Mouse (Mus musculus) embryo, embryonic 9.5 days (tissue): ENCODE measurements around the gene Tmbim1.
"Not testable (repeated sequence)": the region's sequence is repeated elsewhere in the genome, so short reads cannot be mapped to it uniquely, and the experiment has no call there.

Experiments
- DNase-seq: peaks from one replicate; pipeline ENCODE4 v3.0.0-alpha.2; 2017; ENCODE audit errors: extremely low spot score

Gene Tmbim1

GRCm38 (mm10) chr1:74305522-74305921 lies at the start of gene Tmbim1:
Tmbim1 (minus strand) TSS chr1:74305622.
- no peak for DNase-seq

DNA sequence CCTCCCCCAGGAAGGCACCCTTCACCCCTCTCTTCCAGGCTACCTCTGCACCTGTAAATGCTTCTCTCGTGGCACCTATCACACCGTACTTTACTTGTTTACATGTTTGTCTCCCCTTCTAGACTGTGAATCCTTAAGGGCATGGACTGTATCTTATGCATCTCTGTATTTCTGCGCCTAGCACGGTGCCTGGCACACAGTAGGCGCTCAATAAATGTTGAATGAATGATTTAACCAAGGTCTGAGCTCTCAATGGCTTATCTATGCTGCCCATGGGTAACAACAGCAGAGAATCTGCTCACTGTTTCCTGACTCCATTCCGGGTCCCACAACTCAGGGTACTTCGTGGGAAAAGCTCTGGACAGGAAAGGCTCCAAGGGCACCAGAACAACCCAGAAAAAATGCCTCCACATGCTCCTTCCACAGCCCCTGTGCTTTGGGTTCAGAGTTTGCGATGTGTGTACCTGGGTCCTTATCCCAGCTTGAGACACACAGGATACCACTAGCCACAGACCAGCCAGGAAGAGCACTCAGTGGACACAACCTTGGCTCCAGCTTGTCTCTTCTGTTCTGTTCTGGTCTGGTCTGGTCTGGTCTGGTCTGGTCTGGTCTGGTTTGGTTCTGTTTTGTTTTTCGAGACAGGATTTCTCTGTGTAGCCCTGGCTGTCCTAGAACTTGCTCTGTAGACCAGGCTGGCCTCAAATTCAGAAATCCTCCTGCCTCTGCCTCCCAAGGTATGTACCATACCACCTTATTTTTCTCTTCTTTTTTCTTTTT lies 48.2 kb upstream of the Tmbim1 start:
- DNase-seq = no peak

- DNase-seq = no peak
Observed at GRCm38 (mm10) chr1:74352532-74353096, 47.2 kb upstream of the Tmbim1 start.

- DNase-seq = no peak
Observed at GRCm38 (mm10) chr1:74351185-74351769, 45.9 kb upstream of the Tmbim1 start.

- no peak for DNase-seq
Observed at GRCm38 (mm10) chr1:74344163-74344916, 38.9 kb upstream of the Tmbim1 start.

DNA sequence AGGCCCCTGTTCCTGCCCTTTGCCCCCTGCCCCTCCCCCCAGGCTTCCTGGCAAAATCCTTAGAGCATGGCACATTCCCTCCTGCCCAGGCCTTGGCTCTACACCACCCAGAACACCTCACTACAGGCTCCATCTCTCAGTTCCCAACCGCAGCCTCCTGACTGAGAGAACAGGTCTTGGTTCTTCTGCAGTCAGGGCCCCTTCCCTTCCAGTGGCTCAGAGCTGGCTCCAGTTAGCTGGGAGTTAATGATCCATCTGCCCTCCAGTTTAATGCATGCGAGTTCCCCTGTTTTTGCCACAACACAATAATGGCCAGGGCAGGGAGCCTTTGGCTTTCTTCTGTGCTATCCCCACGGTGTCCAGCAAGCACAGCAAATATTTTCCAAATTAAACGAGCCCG lies 37.7 kb upstream of the Tmbim1 start:
- DNase-seq = no peak

- DNase-seq = no peak
Observed at GRCm38 (mm10) chr1:74342308-74342707, 36.9 kb upstream of the Tmbim1 start.

GRCm38 (mm10) chr1:74341898-74342297 lies 36.5 kb upstream of the Tmbim1 start:
- DNase-seq = no peak

DNA sequence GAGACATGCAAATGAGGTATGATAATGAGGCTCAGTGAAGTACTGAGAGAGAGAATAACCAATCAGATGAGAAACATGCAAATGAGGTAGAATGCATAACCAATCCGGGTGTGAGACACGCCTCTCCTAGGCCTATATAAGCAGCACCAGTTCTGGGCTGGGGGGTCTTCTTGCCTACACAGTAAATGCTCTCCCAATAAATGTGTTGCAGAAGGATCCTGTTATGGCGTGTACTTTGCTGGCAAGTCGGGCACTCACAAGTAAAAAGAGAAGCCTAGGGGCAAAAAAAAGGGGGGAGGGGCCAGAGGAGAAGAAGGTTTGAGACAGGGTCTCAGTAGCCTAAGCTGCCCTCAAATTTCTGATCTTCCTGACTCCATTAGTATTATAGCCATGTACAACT lies 35.6 kb upstream of the Tmbim1 start:
- not testable (repeated sequence) for DNase-seq

- DNase-seq = no peak
Observed at GRCm38 (mm10) chr1:74340361-74340764, 34.9 kb upstream of the Tmbim1 start.

DNA sequence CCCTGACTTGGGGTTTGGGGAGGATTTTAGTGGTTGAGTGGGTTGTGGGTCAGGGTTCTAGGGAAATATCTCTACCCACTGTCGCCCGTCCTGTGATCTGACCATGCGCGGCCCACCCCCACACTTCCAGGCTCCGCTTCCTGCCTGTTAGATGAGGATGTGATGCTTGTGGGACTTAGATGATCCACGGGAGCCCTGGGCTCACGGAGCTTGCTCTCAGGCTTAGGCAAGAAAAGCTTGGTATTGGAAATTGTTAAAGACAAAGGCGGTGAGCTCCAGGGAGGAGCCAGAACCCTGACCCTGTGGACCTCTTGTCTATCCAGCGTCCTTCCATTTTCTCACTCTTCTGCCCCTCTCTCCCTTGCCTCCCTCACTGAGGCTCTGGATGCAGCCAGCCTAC lies 34.5 kb upstream of the Tmbim1 start:
- no peak for DNase-seq

- no peak for DNase-seq
Observed at GRCm38 (mm10) chr1:74338626-74339025, 33.2 kb upstream of the Tmbim1 start.

GRCm38 (mm10) chr1:74338013-74338412 lies 32.6 kb upstream of the Tmbim1 start:
- DNase-seq = no peak

GRCm38 (mm10) chr1:74337241-74337771 lies 31.9 kb upstream of the Tmbim1 start:
- DNase-seq = no peak

DNA sequence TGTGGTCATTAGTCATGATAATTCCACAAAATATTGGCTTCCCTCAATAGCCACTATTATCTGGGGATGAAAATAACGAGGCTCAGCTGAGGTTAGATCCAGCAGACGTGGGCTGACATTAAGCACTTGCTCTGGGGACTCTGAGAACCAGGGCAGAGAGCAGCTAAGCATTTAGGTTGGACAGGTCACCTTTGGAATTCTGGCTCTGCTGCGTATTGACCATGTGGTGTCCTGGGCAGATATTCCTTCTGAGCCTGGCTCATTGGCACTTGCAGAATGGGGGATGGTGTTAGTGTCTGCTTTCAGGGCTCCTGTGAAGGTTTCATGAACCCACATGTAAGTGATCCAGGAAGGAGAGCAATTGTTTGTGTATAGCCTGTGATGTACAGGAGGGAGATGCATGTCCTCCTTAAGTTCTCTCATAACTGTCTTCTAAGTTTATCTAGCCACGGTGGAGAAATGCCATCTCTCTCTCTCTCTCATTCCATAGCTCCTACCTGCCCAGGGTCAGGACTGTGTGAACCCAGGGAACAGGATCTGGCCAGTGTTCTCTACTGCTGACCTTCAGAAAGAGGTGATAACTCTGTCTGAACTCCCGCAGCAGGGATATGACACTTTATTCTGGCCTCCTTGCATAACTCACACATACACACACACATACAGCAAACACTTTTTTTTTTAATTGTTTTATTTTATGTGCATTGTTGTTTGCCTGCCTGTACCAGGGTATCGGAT lies 30.2 kb upstream of the Tmbim1 start:
- DNase-seq = no peak

DNA sequence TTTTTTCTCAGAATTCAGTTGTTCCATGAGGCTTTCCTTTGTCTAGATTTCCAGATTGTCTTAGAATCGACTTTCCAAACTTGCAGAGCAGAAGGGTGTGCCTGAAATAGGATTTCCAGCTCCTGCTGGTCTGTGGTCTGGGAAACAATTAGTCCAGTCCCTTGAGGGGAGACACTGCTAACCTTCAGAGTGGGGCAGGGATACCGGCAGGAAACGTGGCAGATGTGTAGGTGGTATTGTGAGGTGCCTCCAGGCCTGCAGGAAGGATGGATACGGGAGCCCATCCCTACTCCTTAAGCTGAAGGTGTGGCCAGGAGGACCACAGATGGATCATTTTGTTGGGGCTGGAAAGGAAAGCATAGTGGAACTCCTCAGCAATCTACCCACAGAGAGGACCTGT lies 29.6 kb upstream of the Tmbim1 start:
- no peak for DNase-seq

GRCm38 (mm10) chr1:74334607-74335006 lies 29.2 kb upstream of the Tmbim1 start:
- DNase-seq = no peak

DNA sequence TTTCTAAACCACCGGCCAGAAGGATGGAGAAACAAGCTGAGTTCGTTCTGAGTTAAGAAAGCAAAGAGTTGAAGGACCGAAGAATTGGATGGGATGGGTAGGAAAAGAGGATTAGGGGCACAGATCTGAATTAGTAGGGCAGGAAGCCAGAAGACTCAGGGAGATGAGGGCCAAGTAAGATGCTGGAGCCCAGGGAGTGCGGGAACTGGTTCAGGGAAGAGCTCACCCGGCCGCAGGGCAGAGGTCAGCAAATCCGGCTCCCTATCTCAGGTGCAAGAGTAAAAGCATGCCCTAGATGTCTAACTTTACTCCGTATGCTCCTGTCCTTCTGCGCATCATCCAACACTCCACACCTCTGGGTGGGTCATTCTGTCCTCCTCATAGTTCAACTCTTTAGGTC lies 27.5 kb upstream of the Tmbim1 start:
- DNase-seq = peak; percentile 17

DNA sequence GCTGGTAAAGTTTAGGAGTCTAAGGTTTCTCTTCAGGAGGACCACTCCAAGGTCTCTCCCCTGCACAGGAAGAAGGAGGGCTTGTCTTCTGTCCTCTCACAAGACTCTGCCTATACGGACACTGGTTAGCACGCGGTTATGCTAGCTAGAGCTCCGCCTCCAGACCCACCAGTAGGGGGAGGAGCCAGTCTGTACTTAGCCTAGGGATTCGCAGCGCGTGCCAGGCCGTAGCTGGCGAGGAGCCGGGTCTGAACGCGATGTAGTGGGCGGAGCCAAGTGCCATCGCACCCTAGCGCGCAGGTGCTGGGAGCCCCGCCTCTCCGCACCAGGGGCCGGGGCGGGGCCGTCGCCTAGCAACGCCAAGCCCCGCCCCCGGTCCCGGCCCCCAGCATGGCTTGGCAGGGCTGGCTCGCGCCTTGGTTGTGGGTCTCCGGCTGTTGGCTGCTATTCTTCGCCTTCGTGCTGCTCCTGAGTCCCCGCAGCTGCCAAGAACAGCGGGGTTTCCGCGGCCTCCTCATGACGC lies 26.9 kb upstream of the Tmbim1 start:
- peak; percentile 96 for DNase-seq

GRCm38 (mm10) chr1:74331046-74331681 lies 25.7 kb upstream of the Tmbim1 start:
- DNase-seq = no peak
